Mouse (Mus musculus) neural tube, embryonic 14.5 days (tissue): ENCODE measurements around the gene Rab30. TPM values are rescaled to one million over a fixed set of nuclear protein-coding genes. Genes with fewer than 3 reads are reported as not detected.

ENCODE experiments used
- ATAC-seq: fragments of 200-750 bp; cut with Nextera tagmentation; 2 replicates; pipeline ENCODE4 v1.8.0; 2017; ENCODE audit warnings: low read depth, mild to moderate bottlenecking, moderate TSS enrichment, moderate library complexity
- H3K27ac ChIP-seq: fragments of 300-500 bp; sonication (generic); 2 replicates; pipeline ENCODE4 v1.5.1; 2014; ENCODE audit warnings: low read depth, mild to moderate bottlenecking, control low read depth, low read length, moderate library complexity, mixed read lengths
- H3K27me3 ChIP-seq: fragments of 300-500 bp; sonication (generic); 2 replicates; pipeline ENCODE4 v1.6.1; 2014; ENCODE audit warnings: low read length; ENCODE audit not compliant: control insufficient read depth, insufficient read depth
- H3K36me3 ChIP-seq: fragments of 300-500 bp; sonication (generic); 2 replicates; pipeline ENCODE4 v1.6.1; 2014; ENCODE audit warnings: low read length, mixed read lengths; ENCODE audit not compliant: control insufficient read depth, insufficient read depth
- H3K4me1 ChIP-seq: fragments of 300-500 bp; sonication (generic); 2 replicates; pipeline ENCODE4 v1.6.1; 2014; ENCODE audit warnings: low read length; ENCODE audit not compliant: control insufficient read depth, insufficient read depth
- H3K4me2 ChIP-seq: fragments of 300-500 bp; sonication (generic); 2 replicates; pipeline ENCODE4 v1.6.1; 2014; ENCODE audit warnings: mild to moderate bottlenecking, low read depth, low read length, control low read depth
- H3K4me3 ChIP-seq: fragments of 300-500 bp; sonication (generic); 2 replicates; pipeline ENCODE4 v1.5.1; 2014; ENCODE audit warnings: low read depth, low read length, control low read depth, mixed read lengths
- H3K9ac ChIP-seq: fragments of 300-500 bp; sonication (generic); replicated peaks from 2 replicates; pipeline ENCODE4 v1.6.1; 2014; ENCODE audit warnings: low read depth, mild to moderate bottlenecking, control low read depth, low read length, mixed read lengths
- H3K9me3 ChIP-seq: fragments of 300-500 bp; sonication (generic); 2 replicates; pipeline ENCODE4 v1.6.1; 2016; ENCODE audit warnings: low read length; ENCODE audit not compliant: control insufficient read depth
- WGBS: fragments of 180-500 bp; shearing (Covaris S2); extraction: QIAGEN DNeasy Blood & Tissue Kit; methylation state at CpG from one replicate; pipeline ENCODE4 v1.1.7; 2014; 5-methylcytosine and 5-hydroxymethylcytosine counted together
- polyA plus RNA-seq: library from polyadenylated mRNA; unstranded; fragments of >200 nt; fragmentation: Nextera tagmentation; extraction: Ambion mirVana; gene quantifications from 2 replicates; pipeline ENCODE4 v1.2.1, GENCODE M21; 2014

Gene Rab30
- polyA plus RNA-seq, 1 experiment from 2014 or later = 34.7 TPM

DNA sequence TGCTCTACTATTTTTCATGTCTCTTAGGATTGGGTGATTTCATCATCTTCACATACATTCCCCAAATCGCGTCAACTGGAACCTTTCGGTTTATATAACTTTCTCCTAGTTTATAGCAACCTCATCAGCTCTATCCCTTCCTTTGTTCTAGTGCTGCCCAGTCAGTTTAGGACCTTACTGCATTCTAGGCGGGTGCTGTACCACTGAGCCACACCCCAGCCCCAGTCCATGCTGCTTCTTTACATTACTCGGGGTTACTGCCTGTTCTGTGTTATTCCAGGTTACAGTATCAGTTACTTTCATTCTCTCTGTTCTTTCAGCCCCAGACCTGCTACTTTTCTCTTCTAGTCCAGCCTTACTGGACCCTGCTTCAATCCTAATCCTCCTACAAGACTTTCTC lies 145.8 kb downstream of the Rab30 start:
- Histone ChIP-seq H3K27ac (no peak overlapping the region), H3K4me1 (no peaks in the 10 kb centered on the region), H3K4me3 (no peak overlapping the region), H3K36me3 (no peaks in the 10 kb centered on the region), H3K27me3 (no peaks in the 10 kb centered on the region), H3K9ac (no peak overlapping the region), H3K9me3 (no peaks in the 10 kb centered on the region), H3K4me2 (no peak overlapping the region)
- 94% methylated on average over 5 of the region's 5 CpGs for WGBS
- no peak for ATAC-seq

GRCm38 (mm10) chr7:92890211-92890610 lies 148.8 kb downstream of the Rab30 start:
- H3K4me2 ChIP-seq = no peak overlapping the region
- H3K27ac ChIP-seq = no peak overlapping the region
- no peaks in the 10 kb centered on the region for H3K9me3 ChIP-seq
- no peak for ATAC-seq
- 51% methylated on average over 1 of the region's 1 CpGs for WGBS
- no peak overlapping the region for H3K9ac ChIP-seq
- H3K27me3 ChIP-seq = no peaks in the 10 kb centered on the region
- no peaks in the 10 kb centered on the region for H3K4me1 ChIP-seq
- H3K4me3 ChIP-seq = no peak overlapping the region
- H3K36me3 ChIP-seq = no peaks in the 10 kb centered on the region

DNA sequence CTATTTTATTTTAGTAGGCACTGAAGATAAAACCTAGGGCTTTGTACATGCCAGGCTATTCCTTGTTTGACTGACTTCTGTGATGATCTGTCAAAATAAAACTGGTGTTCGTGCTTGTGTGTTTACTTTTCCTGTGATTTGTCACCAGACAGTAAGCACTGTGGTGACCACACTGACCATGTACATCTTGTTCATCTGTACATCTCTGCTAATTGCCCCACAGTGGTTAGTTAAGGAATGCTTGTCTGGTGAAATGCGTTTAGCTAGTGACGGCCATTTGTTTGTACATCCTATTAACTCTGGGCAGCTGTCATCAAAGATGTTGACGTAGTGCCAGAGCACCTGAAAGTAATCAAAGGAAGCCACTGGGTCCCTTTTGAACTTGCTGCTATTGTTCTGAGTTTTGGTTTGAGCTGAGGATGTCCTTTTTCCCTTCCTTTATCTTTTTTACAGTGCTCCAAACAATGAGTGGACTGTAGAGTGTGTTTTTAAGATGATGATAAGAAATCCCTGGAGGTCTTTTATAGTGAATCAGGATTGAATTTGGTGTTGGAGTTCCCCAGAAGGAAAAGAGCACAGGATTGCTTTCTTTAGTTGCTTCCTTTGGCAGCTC lies 149.3 kb downstream of the Rab30 start:
- 30% methylated on average over 4 of the region's 4 CpGs for WGBS
- no peak overlapping the region for H3K27ac ChIP-seq
- H3K9me3 ChIP-seq = no peaks in the 10 kb centered on the region
- H3K4me1 ChIP-seq = no peaks in the 10 kb centered on the region
- H3K4me2 ChIP-seq = no peak overlapping the region
- no peak overlapping the region for H3K9ac ChIP-seq
- H3K27me3 ChIP-seq = no peaks in the 10 kb centered on the region
- H3K4me3 ChIP-seq = no peak overlapping the region
- H3K36me3 ChIP-seq = no peaks in the 10 kb centered on the region
- ATAC-seq = no peak

GRCm38 (mm10) chr7:92893478-92893877 lies 152.1 kb downstream of the Rab30 start:
- H3K4me1 ChIP-seq = no peaks in the 10 kb centered on the region
- no peak overlapping the region for H3K4me3 ChIP-seq
- ATAC-seq = no peak
- no peak overlapping the region for H3K9ac ChIP-seq
- WGBS = 51% methylated on average over 3 of the region's 3 CpGs
- H3K9me3 ChIP-seq = no peaks in the 10 kb centered on the region
- no peaks in the 10 kb centered on the region for H3K36me3 ChIP-seq
- H3K27me3 ChIP-seq = no peaks in the 10 kb centered on the region
- H3K27ac ChIP-seq = no peak overlapping the region
- H3K4me2 ChIP-seq = no peak overlapping the region

Other genes starting within 250 kb of the Rab30 start
- 59.0 and 62.4 TPM in 2 replicates for gene Ccdc90b, start 180.5 kb upstream of the Rab30 start, polyA plus RNA-seq
- 16.5 and 17.8 TPM in 2 replicates for gene Ankrd42, start 104.5 kb upstream of the Rab30 start, polyA plus RNA-seq
- gene Pcf11, start 71.7 kb upstream of the Rab30 start, polyA plus RNA-seq = 19.6 and 21.5 TPM in 2 replicates
- gene Ddias, start 132.6 kb downstream of the Rab30 start, polyA plus RNA-seq = 3.7 and 4.1 TPM in 2 replicates
- 14.4 and 20.7 TPM in 2 replicates for gene Prcp, start 132.9 kb downstream of the Rab30 start, polyA plus RNA-seq